Mouse (Mus musculus) olfactory bulb, adult 2 months (tissue): ENCODE measurements around the gene Atg4c. TPM values are rescaled to one million over a fixed set of nuclear protein-coding genes. Genes with fewer than 3 reads are reported as not detected.

Source experiments
- H3K27ac ChIP-seq: fragments of 200-500 bp; 2 replicates; pipeline ENCODE4 v1.5.1; 2012; ENCODE audit warnings: low read depth, low read length; ENCODE audit not compliant: insufficient read depth
- H3K4me1 ChIP-seq: fragments of 200-500 bp; 2 replicates; pipeline ENCODE4 v1.6.1; 2012; ENCODE audit warnings: low read length; ENCODE audit not compliant: control insufficient read depth, insufficient read depth
- H3K4me3 ChIP-seq: fragments of 200-500 bp; 2 replicates; pipeline ENCODE4 v1.5.1; 2012; ENCODE audit warnings: mild to moderate bottlenecking, low read depth, low read length, moderate library complexity; ENCODE audit not compliant: insufficient read depth
- CTCF ChIP-seq: fragments of 200-500 bp; IDR thresholded peaks from 2 replicates; pipeline ENCODE4 v1.5.1; 2012; ENCODE audit warnings: low read depth, mild to moderate bottlenecking, low read length, moderate library complexity; ENCODE audit not compliant: insufficient read depth
- POLR2A ChIP-seq: fragments of 200-500 bp; IDR thresholded peaks from 2 replicates; pipeline ENCODE4 v1.6.1; 2012; ENCODE audit warnings: mild to moderate bottlenecking, low read depth, low read length, moderate library complexity; ENCODE audit not compliant: insufficient read depth
- WGBS: fragments of 180-500 bp; shearing (Covaris S2); methylation state at CpG from one replicate; pipeline ENCODE4 v1.1.7; 2018; 5-methylcytosine and 5-hydroxymethylcytosine counted together
- polyA plus RNA-seq: library from polyadenylated mRNA; stranded (reverse); fragments of >200 nt; gene quantifications from 2 replicates; pipeline ENCODE4 v1.2.4, GENCODE M21; 2012; ENCODE audit warnings: low replicate concordance; ENCODE audit not compliant: missing spikeins, insufficient read depth, insufficient read length

Atg4c gene
- polyA plus RNA-seq, 1 experiment = not detected

- 53% methylated on average over 9 of the region's 9 CpGs for WGBS
Measured at GRCm38 (mm10) chr4:99272860-99273259, 79.1 kb downstream of the Atg4c start.

GRCm38 (mm10) chr4:99273466-99273865 is 79.7 kb downstream of the Atg4c start:
- WGBS = 66% methylated on average over 3 of the region's 3 CpGs
- H3K4me3 ChIP-seq = no peak overlapping the region
- H3K27ac ChIP-seq = no peak overlapping the region
- H3K4me1 ChIP-seq = 0 out of 2 replicates have a peak, but pooled peaks cover 2% of the 10 kb centered on the region
- TF ChIP-seq POLR2A = no peak
- TF ChIP-seq CTCF = no peak

More at GRCm38 (mm10) chr4:99272860-99273259, 79.1 kb downstream of the Atg4c start:
- Histone ChIP-seq H3K4me3 (no peak overlapping the region), H3K4me1 (0 out of 2 replicates have a peak, but pooled peaks cover 2% of the 10 kb centered on the region), H3K27ac (peak overlapping the region; percentile 33; the same call in 1 of the 2 replicates)
- TF ChIP-seq POLR2A (no peak), CTCF (no peak)

DNA sequence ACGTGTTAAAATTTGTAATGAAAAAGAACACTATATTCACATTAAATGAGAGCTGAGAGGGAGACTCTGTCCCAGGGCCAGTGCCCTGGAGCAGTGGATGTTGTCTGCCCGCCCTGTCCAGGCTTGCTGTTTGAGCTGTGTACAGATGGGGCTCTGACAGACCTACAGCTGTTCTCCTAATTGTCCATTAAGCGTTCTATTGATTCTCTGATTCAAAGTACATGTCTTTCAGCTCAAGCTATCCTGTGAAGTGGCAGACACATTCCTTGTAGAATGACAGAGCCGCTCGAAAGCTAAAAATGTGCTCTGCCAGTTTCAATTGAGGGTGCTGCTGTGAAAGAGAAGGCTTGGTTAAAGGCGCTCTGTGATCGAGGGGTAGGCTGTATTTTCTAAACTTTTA is 80.2 kb downstream of the Atg4c start:
- Histone ChIP-seq H3K4me3 (no peak overlapping the region), H3K27ac (no peak overlapping the region), H3K4me1 (0 out of 2 replicates have a peak, but pooled peaks cover 2% of the 10 kb centered on the region)
- WGBS = 59% methylated on average over 7 of the region's 7 CpGs
- TF ChIP-seq POLR2A (no peak), CTCF (no peak)

DNA sequence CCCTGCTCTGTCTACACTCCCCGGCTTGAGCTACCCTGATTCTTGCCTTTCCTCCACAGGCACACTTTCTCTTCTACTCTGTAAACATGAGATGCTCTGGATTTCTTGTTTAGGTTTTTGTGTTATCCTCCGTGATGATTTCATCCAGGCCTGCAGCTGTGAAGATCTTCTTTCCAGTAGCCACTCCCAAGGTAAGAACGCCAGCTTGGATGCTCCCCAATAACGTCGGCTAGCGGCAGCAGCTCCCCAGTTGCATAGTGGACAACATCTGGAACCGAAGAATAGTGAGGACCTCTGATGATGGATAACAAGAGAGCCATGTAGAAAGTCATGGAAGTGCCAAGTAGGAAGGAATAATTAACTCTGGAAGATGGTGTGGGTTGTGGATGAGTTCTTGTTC is 85.1 kb downstream of the Atg4c start:
- 88% methylated on average over 7 of the region's 7 CpGs for WGBS
- Histone ChIP-seq H3K27ac (no peak overlapping the region), H3K4me3 (no peak overlapping the region), H3K4me1 (no peaks in the 10 kb centered on the region)
- no peak for TF ChIP-seq POLR2A
- no peak for TF ChIP-seq CTCF

DNA sequence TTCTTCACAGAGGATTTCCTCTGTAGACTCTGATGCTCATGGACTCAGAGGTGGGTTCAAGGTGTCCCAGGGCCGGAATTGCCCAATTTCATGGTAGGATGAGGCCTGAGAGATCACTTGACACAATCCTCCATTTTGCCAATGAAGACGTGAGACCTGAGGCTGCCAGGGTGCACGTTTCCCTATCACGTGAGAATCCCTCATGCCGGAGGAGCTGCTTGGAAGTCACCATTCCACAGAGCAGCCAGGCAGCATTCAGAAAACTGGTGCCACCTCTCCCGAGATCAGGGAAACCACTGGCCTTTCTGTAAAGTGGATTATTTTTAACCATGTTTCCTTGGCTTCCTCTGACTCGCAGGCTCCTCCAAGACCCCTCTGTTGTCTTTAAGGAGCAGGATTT is 88.0 kb downstream of the Atg4c start:
- 86% methylated on average over 7 of the region's 7 CpGs for WGBS

GRCm38 (mm10) chr4:99289286-99289685 is 95.6 kb downstream of the Atg4c start:
- TF ChIP-seq POLR2A = no peak
- no peak for TF ChIP-seq CTCF
- WGBS = 93% methylated on average over 10 of the region's 10 CpGs
- Histone ChIP-seq H3K27ac (no peak overlapping the region), H3K4me1 (no peaks in the 10 kb centered on the region), H3K4me3 (no peak overlapping the region)

More for the DNA sequence above, 88.0 kb downstream of the Atg4c start:
- TF ChIP-seq POLR2A (no peak), CTCF (no peak)
- Histone ChIP-seq H3K4me1 (no peaks in the 10 kb centered on the region), H3K4me3 (no peak overlapping the region), H3K27ac (no peak overlapping the region)

DNA sequence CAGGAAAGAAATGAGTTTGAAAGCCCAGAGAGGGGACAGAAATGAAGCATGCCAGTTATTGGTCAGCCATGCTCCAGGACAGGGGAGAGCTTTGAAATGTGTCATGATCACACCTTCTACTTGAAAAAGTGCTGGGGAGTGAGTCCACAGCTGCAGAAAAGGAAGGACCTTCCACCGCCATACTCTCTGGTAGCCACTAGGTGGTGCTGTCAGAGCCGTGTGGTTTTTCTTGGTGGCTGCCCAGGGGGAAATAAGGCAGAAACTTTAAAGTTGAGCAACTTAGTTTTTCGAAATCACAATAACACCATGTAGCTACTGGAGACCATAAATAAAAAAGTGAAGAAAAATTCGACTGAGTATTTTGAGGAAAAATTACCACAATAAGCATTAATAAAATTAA is 104.9 kb downstream of the Atg4c start:
- TF ChIP-seq POLR2A (no peak), CTCF (peak; percentile 51; the same call in 1 of the 2 replicates)
- H3K4me1 ChIP-seq = peaks cover 3% of the 10 kb centered on the region; the same call in 1 of the 2 replicates
- no peak overlapping the region for H3K4me3 ChIP-seq
- no peak overlapping the region for H3K27ac ChIP-seq
- WGBS = 13% methylated on average over 4 of the region's 4 CpGs

DNA sequence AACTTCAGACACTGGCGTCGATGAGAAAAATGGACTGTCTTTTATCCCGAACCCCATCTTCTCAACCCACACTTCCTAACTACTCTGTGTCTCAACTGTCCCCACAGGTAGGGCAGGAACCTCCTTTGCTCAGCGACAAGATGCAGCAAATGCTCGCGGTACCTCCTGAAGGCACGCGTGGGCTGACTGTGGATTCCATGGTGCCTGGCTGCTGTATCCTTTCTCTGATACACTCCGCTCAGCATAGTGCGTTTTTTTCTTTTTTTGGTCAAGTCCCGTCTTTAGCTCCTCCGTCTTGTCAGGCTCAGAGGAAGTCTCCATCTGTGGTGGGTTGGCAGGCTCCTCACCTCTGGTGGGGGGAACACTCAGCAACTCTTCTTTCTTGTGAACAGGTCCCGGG is 111.1 kb downstream of the Atg4c start:
- Histone ChIP-seq H3K4me1 (no peaks in the 10 kb centered on the region), H3K4me3 (no peak overlapping the region), H3K27ac (no peak overlapping the region)
- TF ChIP-seq CTCF = no peak
- TF ChIP-seq POLR2A = no peak
- 91% methylated on average over 13 of the region's 13 CpGs for WGBS

Other genes with a start within 250 kb of the Atg4c start
- not detected in 2 replicates for gene Angptl3, start 163.0 kb upstream of the Atg4c start, polyA plus RNA-seq
- gene Dock7, start 73.0 kb upstream of the Atg4c start, polyA plus RNA-seq = not detected in 2 replicates
- not detected in 2 replicates for gene Gm12689, start 102.0 kb downstream of the Atg4c start, polyA plus RNA-seq